Mouse (Mus musculus): ENCODE measurements around the gene Fibp.

The Fibp gene

DNA sequence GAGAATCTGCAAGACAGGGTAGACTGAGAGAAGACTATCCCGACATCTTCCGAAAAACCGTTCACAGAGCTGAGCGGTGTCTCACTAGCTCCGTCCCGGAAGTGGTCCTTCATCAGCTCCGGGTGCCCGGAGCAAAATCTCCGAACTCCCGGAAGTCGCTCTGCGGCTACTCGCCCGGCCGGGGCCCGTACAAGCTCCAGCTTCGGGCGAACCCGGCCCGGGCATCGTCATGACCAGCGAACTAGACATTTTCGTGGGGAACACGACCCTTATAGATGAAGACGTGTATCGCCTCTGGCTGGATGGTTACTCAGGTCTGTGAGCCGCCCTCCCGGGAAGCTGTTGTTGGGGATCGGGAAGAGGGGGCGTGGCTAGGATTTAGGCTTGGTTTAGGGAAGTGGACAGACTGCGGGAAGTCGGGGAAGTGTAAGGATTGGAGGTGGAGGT is at the start of gene Fibp:
Gene Fibp (plus strand): TSS at position 151 of the 447 bp plus-strand sequence.
- DNase-seq: peak; percentile 92 to 94

DNA sequence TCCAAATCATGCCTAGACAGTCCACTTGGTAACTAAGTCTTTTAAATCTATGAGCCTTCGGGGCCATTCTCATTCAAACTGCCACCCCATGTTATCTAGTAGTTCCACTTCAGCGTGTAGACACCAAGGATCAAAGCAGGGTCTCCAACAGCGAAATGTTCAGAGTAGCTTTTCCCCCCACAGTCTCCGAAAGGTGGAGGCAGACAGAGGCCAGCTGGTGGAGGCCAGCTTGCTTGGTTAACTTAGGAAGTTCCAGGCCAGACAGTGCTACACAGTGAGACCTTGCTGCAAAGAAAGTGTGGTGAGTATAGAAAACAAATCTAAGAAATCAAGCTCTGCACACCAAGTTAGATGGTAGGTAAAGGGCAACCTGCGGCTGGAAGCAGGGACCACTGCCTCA is 49.8 kb upstream of the Fibp start:
- DNase-seq: peak in 1 of 2 experiments; percentile 81

DNA sequence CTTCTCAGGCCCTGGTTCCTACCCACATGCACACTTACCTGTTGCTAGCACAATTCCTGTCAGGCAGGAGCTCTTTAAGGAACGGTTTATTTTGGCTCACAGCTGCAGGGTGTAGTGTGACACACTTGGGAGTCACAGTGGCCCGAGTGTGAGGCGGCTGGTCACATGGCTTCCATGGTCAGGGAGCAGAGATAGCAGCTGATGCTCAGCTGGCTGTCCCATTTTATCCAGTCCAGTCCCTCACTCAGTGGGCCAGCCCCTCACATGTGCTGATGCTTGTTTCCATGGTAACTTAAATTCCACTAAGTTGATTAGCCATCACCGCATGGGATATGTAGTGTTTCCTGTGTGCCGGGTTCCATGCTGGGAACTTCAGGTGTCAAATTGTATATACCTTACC is 48.5 kb upstream of the Fibp start:
- no peak for DNase-seq

DNA sequence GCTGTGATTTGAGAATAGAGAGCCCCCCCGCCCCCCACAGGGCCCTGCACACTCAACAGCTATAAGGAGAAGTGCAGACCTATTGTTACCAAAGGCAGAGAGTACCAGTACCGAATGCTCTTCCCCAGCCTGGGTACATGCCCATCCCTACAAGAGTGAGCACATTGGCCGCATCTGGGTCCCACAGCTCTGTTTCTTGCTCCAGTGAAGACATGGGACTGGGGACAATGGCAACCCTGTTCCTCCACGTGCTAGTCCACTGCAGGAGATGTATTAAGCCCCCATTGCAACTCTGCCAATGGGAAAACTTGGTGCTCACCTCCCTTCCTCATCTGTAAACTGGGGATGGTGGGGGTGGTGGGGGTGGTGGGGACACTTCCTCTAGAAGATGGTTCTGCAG is 46.6 kb upstream of the Fibp start:
- no peak for DNase-seq

DNA sequence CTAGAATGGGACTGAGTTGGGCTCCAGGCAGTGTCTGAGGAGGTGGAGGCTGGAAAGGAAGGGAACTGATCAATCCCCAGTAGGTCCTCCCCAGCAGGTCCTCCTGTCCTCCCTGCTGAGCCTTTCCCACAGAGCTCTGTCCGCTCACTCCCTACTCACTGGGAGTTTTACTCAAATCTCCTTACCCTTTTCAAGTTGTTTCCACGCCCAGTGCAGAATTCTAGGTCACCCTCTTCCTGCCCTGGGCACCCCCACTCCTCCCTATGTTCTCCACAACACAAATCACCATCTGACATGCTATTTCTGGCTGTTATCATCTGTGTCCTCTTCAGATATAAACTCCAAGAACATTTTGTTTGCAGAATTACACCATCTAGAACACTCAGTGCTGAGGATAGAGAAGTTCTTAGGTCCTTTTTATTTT is 45.9 kb upstream of the Fibp start:
- DNase-seq: no peak

DNA sequence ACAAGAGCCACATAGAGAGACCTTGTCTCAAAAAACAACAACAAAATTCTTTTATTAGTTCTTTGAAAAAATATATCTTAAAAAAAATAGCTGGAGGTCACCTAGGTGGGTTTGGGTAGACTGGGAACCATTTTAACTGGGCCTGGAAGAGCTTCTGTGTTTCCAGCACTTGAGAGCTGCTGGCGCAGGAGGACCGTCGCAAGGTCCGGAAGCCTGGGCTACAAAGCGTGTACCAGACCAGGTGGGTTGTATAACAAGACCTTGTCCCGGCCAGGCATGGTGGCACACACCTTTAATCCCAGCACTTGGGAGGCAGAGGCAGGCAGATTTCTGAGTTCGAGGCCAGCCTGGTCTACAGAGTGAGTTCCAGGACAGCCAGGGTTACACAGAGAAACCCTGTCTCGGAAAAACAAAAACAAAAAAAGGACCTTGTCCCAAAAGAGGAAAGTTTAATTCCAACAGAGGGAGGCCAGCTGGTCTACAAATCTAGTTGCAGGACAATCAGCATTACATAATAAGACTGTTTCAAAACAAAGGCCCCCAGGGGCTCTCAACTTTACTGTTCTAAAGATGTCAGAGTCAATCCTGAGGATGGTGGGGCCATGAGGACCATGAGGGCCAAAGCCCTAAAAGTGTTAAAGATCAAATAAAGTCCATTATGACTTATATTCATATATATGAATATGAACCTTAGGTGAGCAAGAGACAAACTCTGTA is 41.5 kb upstream of the Fibp start:
- DNase-seq: no peak

DNA sequence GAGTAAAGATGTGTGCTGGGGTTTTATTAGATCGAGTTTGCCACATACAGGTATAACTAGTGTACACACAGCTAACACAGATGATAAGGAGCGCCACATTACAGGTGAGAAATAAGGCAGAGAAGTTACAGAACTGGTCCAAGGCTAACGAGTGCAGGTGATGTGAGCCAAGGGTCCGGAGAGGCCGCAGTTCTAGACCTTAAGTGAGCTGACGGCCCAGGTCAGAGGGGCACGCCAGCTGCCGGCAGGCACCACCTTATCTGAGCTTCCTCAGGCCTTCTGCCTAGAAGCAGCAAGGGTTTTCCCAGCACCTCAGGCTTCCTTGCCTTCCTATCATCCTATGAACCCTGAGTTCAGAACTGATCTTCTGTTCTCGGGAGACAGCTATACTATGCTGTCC is 40.8 kb upstream of the Fibp start:
- no peak for DNase-seq

DNA sequence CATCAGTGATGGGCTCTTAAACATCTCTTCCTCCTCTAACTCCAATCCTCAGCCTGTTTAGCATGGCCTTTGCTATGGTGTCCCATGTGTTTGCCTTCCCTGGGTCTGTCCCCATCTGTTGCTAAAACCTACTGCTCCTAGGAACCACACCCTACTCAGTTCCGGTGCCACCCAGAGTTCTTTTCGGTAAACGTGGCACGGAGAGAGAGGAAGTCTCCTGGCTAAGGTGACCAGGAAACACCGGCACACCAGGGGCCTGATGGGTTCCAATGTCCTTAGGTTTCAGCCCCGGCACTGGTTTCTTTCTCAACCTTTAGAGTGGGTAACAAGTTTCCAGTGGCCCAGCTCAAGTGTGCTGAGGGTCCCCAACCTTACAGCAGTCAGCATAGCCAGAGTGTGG is 39.8 kb upstream of the Fibp start:
- no peak for DNase-seq

DNA sequence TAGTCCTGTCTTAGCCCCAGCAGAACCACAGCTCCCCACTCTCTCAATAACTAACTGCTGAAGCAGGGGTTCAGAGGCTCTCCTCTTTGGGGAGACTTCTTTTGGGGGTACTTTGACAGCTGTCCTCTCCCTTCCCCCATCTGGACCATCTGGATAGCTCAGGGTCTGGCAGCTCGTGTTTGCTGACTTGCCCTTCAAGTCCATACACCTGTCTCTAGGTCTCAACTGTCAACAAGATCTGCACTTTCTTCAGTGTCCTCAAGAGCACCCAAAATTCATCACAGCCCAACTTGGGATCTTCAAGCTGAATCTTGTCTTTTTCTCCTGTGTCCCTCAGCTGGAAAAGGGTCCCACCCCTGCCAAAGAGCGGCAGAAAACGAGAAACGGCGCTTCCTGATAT is 38.6 kb upstream of the Fibp start:
- DNase-seq: no peak

DNA sequence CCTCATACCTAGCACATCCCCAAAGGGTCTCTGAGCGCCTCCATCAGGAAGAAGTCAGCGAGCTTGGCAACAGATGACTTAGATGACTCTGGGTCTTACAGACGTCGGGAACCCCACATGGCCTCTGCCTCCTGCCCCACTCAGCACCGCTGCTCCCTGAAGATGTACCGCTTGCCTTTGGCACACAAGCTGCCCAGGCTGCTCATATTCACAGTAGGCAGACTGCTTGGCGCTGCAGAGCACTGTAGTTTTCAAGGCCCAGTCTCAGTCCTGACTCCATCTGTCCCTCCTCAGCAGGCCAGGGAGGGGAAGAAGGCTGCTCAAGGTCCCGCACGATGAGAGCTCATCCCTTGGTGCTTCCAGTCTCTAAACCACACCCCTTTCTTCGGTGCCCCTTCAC is 38.1 kb upstream of the Fibp start:
- no peak for DNase-seq

DNA sequence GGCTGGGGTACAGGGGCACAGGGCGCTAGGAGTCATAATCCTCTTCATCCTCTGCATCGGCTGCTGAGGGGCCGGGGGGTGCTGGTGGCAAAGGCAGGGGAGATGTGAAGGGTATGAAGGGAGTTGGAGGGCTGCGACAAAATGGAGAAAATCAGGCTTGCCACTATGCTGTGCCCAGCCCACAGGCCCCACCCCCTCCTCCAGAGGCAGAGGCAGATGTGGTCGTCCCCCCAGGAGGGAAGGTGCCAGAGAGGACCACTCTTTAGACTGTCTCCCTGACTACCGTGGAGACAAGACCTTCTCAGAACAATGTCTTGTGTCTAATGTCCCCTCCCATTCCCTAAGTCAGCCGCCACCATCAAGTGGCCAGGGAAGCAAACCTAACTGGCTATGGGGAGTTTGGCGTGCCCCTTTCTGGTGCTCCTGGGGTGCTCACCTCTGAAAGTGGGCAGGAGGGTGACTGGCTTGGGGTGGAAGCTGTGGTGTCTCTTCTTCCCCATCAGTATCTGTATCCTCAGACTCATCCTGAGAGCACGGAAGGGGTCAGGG is 37.4 kb upstream of the Fibp start:
- DNase-seq: no peak

DNA sequence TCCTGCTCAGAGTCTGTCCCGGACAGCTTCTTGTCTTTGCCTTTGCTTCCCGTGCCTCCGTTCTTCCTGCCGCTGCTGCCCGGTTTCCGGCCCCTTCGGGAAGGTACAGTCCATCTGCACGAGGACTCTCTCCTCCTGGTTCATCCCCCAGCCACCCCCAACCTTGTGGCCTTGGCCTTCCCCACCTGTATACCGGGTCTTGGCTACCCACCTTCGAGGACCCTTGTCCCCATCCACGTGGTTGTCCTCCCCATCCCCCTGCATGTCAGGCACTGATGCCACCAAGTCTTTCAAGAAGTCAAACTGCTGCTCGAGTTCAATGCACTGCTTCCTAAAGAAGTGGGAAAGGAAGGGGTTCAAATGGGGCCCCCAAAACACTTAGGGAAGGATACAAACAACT is 36.9 kb upstream of the Fibp start:
- no peak for DNase-seq

DNA sequence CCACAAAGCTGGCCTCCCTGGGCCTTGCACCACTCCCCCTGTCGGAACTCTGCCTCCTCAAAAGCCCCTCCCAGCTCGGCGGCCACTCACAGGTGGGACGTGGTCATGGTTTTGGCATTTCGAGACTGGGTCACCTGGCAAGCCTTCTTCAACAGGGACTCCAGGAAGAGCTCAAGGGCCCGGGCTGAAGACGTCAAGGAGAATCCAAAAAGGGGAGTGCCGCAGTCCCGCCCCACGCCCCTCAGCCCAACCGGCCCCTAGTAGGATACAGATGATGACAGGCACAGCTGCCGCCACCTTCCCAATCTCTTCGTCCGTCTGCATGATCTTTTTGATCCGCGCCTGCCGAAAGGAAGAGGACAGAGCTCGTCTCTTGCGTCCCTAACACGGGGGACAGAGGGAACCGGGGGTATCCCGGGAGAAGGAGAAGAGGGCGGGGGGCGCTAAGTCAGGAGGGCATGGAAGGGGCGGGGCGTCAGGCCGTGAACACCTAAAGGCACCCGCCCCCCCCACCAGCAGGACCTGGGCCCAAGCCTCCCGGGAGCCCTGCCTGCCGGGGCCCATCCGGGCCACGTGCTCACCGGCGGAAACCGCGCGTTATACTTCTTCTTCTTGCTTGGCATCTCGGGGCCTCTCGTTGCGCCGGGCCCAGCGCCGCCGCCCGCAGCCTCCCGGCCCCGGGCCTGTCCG is 36.2 kb upstream of the Fibp start:
- DNase-seq: peak; percentile 86 to 93

DNA sequence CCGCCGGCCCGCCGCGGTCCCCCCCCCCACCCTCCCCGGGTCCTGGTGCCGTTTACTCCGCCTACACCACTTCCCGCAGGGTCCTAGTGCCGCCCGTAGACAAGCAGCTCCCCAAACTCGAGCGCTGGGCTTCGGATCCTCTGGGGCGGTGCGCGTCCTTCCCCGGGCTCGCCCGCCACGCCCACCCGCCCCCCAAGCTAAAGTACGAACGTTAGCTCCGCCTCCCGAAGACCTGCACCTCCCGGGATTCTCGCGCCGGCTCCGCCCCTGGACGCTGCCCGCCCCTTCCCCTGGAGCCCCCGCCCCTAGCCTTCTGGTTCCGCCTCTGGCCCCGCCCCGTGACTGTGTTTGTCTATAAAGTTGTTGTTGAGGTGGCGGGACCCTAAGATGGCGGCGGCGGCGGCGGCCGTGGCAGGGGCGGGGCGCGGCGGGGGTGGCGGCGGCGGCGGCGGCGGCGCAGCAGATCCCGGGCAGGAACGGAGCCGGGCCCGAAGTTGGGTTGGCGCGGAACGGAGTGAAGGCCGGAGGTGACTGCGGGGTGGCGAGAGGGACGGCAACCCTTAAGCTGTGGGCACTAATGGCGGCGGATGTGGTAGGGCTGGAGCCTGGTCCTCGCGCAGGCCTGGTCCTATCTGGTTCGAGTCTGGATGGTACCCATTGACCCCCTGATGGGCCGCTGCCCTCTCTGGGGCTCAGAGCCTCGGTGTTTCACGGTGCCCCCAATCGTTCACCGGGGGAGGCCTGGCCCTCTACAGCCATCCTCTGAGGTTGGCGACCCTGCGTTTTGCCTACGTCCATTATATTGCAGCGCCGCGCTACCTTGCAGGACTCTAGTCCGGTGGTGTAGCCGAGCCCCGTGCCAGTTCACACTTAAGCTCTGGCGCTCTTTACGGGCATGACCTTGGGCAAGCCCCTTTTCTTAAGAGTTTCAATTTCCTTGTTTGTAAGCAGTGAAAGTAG is 35.4 kb upstream of the Fibp start, which contains the start of the genes Drap1 and AI837181:
Gene Drap1 (minus strand): TSS at position 198 of the 960 bp plus-strand sequence.
Gene AI837181 (plus strand): TSS at position 363 of the 960 bp plus-strand sequence.
- peak; percentile 95 to 96 for DNase-seq

DNA sequence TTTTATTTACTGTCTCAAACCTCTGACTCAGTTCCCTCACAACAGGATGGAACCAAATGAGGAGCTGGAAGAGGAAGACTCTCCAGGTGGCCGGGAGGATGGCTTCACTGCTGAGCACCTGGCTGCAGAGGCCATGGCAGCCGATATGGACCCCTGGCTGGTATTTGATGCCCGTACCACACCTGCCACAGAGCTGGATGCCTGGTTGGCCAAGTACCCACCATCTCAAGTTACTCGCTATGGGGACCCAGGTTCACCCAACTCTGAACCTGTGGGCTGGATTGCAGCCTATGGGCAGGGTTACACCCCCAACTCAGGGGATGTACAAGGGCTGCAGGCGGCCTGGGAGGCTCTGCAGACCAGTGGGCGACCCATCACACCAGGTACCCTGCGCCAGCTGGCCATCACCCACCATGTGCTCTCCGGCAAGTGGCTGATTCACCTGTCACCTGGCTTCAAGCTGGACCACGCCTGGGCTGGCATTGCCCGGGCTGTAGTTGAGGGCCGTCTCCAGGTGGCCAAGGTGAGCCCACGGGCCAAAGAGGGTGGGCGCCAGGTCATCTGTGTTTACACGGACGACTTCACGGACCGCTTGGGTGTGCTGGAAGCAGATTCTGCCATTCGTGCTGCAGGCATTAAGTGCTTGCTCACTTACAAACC is 34.4 kb upstream of the Fibp start:
- no peak for DNase-seq

DNA sequence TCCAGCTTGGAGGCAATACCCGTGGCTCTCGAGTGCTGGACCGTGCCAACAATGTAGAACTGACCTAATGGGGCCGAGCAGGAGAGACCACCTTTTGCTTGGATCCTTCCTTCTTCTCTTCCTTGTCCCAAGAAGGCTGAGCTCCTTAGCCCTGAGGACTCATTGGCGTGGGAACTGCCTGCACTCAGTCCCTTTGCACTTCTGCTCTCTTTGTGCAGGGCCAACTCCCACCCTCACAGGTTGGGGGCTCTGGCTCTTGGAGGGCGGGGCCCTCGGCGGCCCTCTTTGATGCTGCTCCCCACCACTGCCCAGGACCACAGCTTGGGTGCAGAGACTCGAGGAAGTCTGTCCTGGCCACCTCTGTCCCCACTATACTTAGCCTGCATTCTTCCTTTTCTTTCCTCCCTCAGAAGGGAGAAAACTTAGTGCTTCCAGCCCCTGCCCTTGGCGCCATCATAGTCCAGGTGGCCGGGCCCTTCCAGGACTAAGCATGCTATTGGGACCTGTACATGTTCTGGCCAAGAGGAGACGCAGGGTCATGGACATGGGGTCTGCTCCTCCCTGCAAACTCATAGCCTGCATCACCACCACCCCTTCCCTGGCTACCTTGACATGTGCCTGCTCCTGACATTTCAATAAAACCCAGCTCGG is 33.6 kb upstream of the Fibp start:
- no peak for DNase-seq

DNA sequence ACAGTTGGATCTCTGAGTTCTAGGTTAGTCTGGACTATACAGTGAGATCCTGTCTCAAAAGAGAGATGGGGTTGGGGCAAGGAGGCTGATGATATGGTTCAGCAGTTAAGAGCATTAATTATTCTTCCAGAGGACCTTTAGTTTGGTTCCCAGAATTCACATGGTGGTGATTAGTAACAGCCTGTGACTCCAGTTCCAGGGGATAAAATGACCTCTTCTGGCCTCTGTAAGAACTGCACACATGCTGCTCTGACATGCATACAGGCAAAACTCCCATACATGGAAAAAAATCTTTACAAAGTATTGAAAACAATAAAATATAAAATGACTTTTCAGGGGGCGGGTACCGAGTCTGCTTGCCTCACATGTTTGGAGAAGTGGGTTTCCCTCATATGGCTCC is 32.3 kb upstream of the Fibp start:
- peak in 1 of 2 experiments; percentile 58 for DNase-seq

DNA sequence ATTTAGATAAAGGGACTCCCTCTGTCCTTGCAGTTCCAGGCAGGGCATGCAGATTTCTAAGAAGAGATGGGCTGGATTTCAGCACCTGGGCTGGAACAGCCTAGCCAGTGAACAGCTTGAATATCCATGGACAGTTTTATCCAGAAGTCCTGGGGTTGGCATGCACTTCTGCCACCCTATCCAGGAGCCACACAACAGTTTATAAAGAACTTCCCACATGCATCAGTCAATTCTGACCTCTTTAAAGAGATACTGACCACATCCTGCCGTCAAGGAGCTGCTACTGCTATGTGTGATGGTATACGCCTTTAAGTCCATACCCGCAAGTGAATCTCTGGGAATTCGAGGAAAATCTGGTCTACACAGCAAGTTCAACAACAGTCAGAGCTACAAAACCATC is 31.2 kb upstream of the Fibp start:
- no peak for DNase-seq

DNA sequence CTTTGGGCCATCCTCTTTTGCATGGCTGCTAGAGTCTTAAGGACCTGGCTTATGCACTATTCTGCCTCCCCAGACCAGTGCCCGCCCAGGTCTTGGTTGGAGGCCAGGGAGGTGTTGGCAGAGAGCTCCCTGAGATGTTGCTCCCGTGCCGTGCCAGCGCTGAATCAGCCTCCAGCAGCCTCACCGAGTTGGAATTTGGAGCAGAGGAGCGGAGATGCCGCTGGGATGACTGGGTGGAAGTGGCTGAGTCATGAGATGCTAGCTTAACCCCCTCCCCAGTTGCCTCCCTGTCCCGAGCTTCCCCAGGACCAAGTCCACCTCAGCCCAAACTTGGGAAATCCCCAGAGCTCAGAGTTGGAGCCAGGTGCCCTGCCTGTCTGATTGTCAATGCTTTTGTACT is 30.6 kb upstream of the Fibp start:
- peak in 1 of 2 experiments; percentile 55 for DNase-seq

DNA sequence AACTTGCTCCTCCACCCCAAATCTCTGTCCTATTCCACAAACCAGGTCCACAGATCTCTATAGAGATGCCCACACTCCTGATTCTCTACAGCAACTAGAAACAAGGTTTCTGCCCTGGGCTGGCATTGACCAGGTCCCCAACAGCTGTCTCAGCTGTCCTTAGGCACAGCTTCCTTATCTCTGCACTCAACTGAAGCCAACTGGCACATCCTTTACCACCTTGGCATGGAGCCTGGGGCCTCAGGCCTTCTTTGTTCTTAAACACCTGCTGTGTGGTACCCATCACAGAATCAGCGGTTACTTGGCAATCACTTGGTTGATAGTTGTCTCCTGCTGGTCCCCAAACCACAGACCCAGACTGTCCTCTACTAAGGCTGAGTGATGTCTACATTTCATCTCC is 30.0 kb upstream of the Fibp start:
- no peak for DNase-seq

DNA sequence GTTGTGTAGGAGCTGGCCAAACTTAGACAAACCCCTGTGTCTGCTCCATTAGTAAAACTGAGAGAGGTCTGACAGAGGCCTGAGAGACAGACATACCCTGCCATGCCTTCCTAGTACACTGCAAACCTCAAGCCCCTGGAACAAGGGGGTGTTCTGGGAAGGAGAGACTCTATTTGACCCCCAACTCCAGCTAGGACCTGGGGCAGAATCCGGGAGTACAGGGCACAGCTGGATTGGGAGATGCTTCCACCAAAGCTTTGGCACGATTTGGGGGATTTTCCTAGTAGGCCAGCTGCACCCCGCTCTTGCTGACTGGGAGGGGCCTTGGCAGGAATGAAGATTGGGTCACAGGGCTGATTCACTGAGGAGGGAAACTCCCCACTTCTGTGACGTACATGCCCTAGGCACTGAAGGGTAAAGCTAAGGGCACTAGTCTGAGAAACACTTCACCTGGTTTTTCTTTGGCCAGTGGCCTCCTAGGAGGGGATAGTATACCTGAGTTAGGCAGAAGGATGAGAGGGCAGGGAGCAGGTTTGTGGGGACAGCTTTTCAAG is 28.4 kb upstream of the Fibp start:
- peak in 1 of 2 experiments; percentile 41 for DNase-seq
